Mouse (Mus musculus) megakaryocyte, embryonic 14.5 days (primary cell): ENCODE data around the gene Gm765.

Experiments used
- FLI1 ChIP-seq: IDR thresholded peaks from 2 replicates; pipeline ENCODE4 v1.6.1; 2012; ENCODE audit warnings: low read length, inconsistent platforms, mixed read lengths
- GATA1 ChIP-seq: IDR thresholded peaks from 3 replicates; pipeline ENCODE4 v1.6.1; 2012; ENCODE audit warnings: mixed read lengths, low read length, inconsistent platforms, borderline replicate concordance

DNA sequence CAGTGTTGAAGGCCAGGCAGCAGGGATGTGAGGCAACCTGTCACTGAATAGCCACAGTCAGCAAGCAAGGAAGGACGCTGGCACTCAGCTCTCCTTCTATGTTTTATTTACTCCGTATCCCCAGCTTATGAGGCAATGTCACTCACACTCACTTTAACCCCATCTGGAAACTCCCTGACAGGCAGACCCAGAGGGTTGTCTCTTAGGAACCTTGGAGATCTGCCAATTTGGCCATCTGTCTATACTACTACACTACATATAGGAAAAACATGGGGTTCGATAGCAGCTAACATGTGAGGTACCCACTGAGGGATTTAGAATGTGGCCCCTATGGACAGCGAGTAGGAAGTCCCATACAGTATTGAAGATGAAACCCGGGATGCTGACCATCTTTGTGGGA lies 12.7 kb upstream of the Gm765 start:
- TF ChIP-seq GATA1 = no peak
- TF ChIP-seq FLI1 = no peak
